Mouse (Mus musculus) brain, adult 2 months (tissue): ENCODE results near the gene Gcsh.

Experiments
- DNase-seq: peaks from one replicate; pipeline ENCODE4 v3.0.0; 2011; ENCODE audit warnings: low read depth, low spot score

Gene Gcsh

DNA sequence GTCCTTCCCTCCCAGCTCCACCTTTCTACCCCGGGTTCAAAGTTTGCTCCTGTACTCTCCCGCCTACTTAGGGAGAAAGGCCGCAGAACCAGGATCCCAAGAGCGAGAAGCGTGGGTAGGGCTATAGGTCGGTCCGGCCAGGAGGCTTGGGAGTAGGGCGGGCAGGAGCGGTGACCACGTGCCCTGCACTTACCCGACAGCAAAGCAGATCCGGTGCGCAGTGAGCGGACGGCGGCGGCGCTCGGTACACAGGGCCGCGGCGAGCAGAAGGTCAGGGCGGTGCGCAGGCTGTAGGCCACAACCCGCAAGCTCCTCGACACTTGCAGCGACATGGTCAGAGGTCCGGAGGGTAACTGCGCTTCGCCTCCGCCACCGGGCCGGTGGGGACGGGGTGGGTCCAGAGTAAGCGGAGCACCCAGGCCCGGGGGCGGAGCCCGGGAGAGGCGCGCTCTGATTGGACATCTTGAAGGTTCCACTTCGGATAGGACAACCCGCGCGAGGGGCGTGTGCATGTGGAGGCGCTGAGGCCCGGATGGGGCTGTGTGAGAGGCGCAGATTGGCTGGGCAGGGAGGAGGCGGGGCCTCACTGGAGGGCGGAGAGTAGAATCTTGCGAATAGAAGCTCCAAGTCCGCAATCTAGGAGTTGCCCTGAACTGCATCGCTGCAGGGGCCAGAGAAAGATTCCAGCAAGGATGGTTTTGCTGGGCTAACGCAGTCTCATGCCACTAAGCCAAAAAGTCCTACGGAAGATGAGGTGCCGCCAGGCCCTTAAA lies at the start of gene Gcsh:
Gcsh (minus strand) TSS at position 443 of the 773 bp plus-strand sequence.
- DNase-seq: peak; percentile 99

DNA sequence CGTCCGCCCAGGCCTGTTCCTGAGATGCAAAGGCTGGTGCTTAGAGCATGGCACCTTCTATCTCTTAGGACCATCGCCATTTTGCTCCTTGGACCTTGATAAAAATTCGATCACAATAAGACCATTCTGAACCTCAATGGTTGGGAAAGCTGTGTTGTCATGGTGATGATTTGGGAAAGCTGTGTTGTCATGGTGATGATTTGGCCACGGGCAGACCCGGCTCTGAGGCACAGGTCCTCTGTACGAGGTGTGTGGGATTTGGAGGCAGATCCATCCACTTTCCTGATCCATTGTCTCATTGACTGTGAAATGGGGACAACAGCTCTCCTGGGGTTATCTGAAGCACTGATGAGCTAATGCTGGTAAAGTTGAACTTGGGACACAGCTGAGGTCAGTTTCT lies 46.5 kb upstream of the Gcsh start:
- DNase-seq: peak; percentile 51

DNA sequence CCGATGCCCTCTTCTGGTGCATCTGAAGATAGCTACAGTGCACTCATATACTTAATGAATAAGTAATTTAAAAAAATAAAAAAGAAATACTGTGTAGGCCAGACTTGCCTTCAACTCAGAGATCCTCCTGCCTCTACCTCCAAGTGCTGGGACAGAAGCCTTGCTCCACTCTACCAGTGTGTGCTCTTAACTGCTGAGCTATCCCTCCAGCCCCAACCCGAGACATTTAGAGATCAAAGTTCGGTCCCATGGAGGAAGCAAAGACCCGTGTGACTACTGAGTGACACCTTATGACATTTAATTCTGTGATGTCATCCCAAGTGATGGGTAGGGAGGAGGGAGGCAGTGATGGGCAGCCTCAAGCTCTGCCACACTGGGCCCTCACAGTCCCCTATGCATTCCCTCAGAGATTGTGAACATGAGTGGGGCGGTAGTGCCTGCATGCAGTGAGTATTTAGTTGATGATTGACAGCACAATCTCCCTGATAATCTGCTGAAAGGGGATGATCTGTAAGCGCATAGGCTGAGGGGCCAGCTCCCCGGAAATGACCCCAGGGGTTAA lies 44.1 kb upstream of the Gcsh start:
- DNase-seq: no peak

DNA sequence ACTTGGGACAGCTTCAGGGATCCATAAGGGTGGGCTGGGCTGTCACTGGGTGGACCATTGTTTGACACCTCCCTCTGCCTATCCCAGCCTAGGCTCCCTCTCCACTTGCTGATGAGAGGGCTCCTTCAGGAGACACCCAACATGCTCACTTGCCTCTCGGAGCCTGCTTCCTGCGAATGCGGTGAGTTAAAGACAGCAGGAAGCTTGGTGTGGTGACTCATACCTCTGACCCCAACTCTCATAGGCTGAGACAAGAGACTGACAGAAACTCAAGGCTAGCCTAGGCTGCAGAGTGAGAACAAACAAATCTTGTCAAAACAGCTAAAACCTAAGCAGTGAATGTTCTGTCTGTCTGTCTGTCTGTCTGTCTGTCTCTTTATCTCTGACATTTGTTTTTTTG lies 40.1 kb upstream of the Gcsh start:
- no peak for DNase-seq

DNA sequence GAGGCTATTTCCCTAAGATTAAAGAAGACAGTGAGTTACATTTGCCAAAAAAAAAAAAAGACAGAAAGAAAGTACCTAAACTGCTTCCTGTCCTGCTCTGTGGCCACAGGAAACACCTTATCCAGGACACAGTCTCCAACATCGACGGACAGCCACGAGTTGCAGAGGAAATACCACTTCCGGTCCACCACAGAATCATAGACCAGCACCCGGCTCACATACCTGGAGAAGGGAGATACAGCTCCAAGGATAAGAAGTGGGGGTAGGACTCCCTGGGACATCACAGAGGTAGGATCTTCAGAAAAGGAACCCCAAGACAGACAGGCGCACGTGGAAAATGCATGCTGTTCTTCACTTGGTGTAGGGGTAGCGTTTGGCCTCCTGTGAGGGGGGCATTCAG lies 39.3 kb upstream of the Gcsh start:
- DNase-seq: no peak

DNA sequence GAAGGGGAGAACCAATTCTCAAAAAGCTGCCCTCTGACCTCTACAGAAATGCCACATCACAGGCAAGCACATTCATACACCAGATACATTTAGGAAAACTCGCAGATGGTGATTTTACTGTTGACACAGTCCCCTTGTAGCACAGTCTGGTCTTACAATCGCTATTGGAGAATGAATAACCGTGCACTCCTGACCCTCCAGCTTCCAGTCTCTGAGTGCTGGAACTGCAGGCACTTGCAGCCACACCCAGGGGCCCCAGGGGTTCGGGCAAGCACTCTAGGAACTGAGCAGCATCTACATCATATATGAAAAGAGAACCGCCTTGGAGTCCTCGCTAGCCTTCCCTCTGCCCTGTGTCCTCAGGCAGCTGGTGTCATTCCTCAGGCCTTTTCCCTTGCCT lies 38.1 kb upstream of the Gcsh start:
- no peak for DNase-seq

DNA sequence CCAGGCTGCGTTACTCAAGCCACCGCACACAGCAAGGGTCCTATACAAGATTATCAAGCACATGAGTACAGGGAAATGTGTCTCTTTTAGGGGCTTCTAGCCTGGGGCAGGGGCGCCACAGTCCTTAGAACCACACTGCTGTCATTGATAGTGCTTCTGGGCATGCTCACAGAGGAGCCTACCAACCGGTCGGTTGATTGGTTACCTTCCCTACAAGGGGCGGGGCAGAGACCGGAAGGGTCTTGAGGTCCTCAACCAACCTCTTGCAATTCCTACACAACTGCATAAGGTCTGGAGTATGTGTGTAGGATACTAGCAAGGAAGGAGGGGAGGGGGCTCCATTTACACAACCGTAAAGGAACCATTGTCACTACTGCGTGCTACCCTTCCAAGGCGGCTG lies 35.3 kb upstream of the Gcsh start:
- DNase-seq: no peak

DNA sequence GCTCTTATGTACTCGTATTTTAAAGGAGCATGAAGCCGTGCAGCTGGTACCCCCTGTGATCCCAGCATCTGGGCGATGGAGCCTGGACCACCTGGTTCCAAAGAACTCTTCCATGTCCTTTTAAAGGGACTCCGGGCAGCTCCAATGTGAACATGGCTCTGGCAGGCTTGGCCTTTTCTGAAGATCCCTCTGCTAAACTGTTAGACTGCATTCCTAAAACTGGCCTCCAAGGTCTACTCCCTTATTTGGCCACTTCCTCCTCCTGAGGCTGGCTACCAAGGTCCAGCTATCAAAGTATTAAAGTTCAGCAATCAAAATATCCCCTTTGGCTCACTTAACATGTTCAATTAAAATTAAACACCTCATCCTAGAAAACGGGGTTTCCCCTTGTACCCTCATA lies 34.3 kb upstream of the Gcsh start:
- DNase-seq: no peak

DNA sequence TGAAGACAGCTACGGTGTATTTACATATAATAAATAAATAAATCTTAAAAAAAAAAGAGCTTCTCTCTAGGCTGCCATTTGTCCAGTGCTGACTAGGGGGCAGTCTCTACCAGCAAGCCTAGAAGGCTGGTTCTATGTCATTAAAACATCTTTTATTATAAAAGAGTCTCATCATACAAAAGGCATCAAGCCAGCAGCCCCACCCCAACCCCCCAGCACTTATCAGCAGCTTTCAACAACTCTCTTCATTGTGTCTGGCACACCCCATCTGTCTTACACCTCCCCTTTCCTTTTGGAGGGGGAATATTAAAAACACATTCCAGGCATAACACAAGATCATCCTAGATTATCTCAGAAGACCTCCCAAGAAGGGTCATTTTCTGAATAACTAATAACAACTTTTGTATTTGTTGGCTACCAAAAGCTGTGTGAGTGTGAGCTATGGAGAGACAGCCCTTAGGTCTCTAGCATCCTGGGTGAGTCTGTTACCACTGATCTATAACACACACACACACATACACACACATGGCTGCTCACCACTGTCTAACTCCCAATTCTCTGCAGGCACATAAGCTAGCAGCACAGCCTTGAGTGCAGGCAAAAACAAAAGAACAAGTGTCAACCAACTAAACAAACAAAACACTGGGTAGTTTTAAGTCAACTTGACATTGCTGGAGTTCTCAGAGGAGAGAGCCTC lies 29.1 kb upstream of the Gcsh start:
- peak; percentile 4 for DNase-seq

DNA sequence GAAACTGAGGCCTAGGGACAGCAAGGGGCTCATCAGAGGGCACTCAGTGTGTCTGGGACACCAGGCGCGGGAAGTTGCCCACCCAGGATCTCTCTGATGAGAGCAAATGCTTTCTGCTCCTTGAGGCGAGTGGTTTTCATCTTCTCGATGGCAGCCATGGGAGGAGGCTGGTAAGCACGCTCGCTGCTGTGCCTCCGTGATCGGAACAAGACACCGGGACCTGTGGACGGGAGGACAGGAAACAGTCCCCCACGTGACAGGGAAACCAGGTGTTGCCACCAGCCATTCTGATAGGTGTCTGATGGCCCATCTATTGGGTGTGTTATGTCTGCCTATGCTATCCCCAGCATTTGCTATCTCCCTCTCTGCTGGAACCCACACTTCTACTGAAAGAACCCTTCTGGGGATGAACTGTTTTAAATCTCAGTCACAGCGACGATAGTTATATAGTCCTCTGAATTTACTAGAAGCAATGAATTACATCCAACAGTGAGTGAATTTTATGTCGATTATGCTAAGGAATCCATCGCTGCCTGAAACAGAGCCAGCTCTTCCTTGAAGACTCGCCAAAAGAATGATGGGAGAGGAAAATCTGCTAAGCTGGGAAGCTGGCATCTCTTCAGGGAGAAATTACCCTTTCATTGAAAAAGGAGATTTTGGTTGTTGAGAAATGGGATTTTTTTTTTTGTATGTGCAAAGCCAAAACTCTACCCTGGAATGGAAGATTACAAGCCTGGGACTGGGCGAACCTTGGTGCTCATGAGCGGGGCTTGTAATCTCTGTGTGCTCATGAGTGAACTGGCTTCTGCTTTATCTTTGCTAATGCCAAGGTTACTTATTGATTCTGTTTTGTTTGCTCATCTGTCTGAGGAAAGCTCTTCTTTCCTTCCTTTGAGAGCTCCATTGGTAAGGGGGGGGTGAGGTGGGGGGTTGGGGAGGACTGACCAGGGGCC lies 26.3 kb upstream of the Gcsh start:
- DNase-seq: peak; percentile 71

DNA sequence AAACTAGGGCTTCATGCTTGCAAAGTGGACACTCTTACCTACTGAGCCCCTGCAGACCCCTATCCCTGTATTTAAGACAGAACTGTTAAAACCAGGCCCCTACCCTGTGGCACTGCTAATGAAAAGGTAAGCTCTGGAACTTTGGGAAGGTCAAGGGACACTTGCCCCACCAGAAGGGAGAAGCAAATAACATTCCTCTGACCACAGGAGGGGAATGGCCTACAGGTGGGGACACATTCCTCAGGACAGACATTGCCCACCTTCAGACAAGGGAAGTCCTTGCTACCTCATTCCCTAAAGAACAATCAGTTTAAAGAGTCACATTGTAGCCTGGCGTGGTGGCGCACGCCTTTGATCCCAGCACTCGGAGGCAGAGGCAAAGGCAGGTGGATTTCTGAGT lies 24.6 kb upstream of the Gcsh start:
- DNase-seq: no peak

DNA sequence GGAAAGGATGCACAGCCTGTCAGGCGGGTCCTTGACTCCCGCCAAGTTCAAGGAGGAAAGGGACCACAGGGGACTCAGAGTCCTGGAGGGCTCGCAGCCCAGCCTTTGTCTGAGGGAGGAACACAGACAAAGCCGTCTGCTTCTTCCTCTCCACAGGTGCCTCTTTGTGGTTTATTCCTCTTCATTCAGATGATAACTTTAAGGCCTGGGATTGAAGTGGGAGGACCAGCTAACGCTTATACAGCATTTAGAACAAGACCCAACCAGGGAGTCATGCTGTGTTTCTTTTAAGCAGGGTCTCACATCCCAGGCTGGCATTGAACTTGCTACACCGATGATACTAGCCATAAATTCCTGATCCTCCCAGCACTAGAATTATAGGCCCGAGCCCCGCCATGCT lies 23.7 kb upstream of the Gcsh start:
- DNase-seq: no peak

DNA sequence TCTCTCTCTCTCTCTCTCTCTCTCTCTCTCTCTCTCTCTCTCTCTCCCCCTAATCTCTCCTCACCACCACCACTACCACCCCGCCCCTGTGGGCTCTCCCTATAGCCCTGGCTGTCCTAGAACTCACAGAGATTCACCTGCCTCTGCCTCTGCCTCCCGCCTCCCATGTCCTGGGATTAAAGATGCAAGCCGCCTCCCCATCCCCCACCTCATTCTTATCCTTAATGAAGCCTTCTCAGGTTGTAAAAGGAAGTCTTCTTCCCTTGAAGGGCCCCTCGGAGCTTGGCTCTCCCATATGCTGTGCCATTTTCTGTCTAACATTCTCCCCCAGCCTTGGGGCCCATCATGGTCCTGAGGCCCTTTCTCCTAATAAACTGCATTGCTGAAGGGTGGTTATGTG lies 22.3 kb upstream of the Gcsh start:
- no peak for DNase-seq

DNA sequence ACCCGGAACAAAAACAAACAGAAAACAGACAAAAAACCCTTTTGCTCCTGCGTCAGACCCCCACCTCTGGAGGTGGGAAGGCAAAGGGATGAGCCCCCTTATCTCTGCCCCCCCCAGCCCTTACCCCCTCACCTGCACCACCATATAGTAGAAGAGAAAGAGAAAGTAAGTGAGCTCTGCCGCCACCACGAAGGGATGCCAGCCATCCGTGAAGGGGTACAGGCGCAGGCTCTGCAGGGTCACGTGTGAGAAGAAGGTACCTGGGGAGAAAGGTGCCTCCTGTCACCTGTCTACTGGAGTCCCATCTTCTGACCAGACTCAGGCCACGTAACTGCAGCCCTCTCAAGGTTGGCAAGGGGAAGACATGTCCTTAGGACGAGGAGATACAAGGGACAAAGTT lies 18.0 kb upstream of the Gcsh start:
- DNase-seq: no peak

DNA sequence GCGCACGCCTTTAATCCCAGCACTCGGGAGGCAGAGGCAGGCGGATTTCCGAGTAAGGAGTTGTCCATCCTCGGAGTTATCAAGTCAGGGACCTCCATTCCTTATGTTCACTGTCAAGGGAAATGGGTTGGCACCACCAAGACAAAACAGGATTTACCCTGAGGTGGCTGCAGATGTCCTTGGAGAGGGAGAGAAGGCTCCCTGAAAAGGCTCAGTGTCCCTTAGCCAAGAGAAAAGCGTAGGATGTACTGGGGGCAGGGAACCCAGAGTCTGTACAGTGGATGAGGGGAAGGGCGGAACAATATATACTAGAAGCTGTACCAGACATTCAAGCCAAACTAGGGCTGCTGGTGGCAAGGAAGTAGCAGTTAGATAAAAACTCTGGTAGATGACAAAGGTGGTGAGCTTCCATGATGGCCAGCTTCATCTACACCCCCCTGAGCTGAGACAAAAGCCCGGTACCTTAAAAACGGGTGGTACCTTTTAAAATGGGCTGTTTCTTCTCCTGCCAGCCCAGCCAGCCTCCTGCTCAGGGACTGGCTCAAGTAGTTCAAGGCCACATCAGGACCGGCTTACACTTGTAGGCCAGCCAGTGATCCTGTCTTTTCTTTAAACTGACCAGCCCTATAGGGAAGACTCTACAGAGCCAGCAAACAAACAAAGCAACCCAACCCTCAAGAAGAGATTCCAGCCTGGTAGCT lies 829 bp upstream of the Gcsh start:
- DNase-seq: no peak

DNA sequence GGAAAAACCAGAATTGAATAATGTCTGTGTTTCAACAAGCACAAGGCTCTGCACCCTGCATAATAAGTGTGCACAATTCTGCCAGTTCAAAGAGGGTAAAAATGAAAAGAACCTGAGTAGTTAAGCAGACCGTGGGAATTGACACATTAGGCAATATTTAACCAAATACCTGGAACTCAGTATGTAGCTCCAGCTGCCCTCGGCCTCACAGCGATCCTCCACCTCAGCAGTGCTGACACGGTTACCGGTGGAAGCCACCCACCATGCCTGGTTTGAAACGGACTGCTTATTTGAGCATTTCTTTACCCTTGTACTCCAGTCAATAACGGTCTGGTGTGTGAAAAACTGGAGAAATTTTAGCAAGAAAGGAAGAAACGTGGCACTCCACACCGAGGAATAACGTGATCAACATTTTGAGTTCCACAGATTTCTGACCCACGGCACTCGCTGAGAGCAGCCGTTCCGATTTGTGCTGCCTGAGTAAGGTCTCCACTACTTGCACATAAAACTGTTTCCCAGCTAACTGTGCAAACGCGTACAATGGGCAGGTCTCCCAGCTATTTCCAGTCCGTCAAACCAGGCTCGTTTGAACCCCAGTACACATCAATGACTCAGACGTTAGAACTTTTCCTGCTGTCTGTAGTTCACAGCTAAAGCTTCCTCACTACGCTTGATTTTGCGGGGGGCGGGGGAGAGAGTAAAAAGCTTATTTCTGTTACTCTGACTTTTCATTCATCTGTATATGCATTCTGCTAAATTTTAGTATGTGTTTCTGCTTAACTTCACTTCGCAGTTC lies 963 bp downstream of the Gcsh start:
- peak; percentile 56 for DNase-seq

DNA sequence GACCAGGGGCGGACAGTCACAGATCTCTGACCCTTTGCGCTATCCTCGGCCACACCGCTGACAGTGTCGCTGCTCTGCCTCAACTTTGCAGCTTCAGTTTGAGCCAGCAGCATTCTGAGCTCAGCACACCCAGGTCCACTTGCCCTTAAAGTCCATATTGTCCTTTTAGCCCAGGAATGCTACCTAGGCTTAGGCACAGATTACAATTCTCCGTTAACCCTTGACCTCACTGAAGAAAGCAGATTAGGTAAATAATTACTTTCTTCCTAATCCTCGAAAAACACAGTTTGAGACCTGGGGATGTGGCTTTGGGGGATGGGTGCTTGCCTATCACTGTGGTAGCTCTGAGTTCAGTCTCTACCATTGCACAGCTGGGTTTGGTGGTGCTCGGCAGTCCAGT lies 2.1 kb downstream of the Gcsh start:
- no peak for DNase-seq

DNA sequence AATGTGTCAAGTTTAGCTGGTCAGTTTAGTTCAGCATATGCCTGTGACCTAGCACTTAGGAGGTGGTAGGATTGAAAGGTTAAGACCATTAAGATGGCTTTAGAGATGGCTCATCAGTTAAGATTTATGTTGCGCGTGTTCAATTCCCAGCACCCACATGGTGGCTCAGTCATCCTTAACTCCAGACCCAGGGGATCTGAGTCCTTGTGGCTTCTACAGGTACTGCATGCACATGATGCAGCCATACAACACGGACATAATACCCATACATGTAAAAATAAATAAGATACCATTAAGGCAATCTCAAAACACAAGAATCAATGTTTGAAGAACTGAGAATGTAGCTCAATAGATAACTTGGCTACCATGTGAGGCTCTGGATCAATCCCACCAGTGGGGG lies 3.5 kb downstream of the Gcsh start:
- DNase-seq: no peak

DNA sequence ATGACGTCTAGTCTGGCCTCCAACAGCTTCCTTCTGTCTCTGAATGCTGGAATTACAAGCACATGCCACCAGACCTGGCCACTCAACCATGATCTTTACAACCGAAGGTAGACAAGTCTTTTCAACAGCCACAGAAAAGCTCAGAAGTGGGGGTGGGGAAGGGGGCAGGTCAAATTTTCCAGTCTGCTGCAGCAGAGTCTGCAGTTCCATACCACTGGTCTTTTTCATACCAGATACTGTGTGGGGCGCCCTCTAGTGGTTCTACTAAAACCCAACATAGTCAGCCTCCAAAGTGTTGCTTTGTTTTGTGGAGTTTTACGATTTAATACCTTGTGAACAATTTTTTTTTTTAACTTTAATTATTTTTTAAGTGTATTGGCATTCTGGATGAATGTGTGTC lies 13.2 kb downstream of the Gcsh start:
- DNase-seq: peak; percentile 76

DNA sequence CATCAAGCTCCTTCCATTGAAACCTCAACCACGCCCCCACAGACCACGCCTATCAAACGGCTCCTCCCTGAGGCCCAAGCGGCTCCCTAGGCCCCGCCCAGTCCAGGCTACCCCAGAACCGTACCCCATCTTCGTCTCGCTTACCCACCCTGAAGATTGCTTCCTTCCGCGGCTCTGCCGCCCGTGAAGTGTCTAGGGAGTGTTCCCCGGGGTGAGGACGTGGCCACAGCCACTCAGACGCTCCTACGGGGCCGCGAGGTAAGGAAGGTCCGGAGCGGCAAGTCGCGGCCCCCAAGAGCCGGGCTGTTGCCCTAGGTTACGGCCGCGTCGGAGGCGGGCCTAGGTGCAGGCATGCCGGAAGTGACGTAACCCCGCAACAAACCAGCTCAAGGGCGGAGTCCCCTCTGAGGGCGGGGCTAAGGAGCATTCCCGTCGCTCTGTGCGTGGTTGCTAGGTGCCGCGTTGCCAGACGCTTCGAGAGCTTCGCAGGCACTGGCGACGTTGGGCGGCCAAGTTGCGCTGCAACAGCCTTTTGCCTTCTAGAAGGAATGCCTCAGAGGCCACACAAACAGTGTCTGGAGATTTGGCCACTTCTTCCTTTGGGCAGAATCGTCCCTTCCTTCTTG lies 14.6 kb downstream of the Gcsh start, which contains the start of gene 1700030J22Rik:
1700030J22Rik (minus strand) TSS at position 329 of the 626 bp plus-strand sequence.
- peak; percentile 99 for DNase-seq
